Mouse (Mus musculus) lung, adult 2 months (tissue): Measurements from ENCODE around the gene Mrtfb. TPM values are rescaled to one million over a fixed set of nuclear protein-coding genes. Genes with fewer than 3 reads are reported as not detected.

Source experiments
- DNase-seq: peaks from one replicate; pipeline ENCODE4 v3.0.0; 2022
- H3K4me1 ChIP-seq: fragments of 200-500 bp; 2 replicates; pipeline ENCODE4 v1.6.1; 2011; ENCODE audit warnings: low read length; ENCODE audit not compliant: control insufficient read depth, insufficient read depth
- H3K4me3 ChIP-seq: fragments of 200-500 bp; replicated peaks from 2 replicates; pipeline ENCODE3; 2011; ENCODE audit warnings: low read depth, mild to moderate bottlenecking, control low read depth, low read length; ENCODE audit errors: extremely low read depth
- CTCF ChIP-seq: fragments of 200-500 bp; IDR thresholded peaks from 2 replicates; pipeline ENCODE4 v1.5.1; 2011; ENCODE audit warnings: mild to moderate bottlenecking, low read length, control low read depth; ENCODE audit not compliant: insufficient read depth
- POLR2A ChIP-seq: fragments of 200-500 bp; IDR thresholded peaks from 2 replicates; pipeline ENCODE4 v1.6.1; 2011; ENCODE audit warnings: low read depth, mild to moderate bottlenecking, control low read depth, low read length, borderline replicate concordance; ENCODE audit errors: extremely low read depth
- WGBS: fragments of 180-500 bp; shearing (Covaris S2); methylation state at CpG from one replicate; pipeline ENCODE4 v1.1.7; 2018; 5-methylcytosine and 5-hydroxymethylcytosine counted together
- polyA plus RNA-seq: library from polyadenylated mRNA; depleted of rRNA; stranded (reverse); fragments of >200 nt; gene quantifications from 2 replicates; pipeline ENCODE4 v1.2.3, GENCODE M21; 2012

Mrtfb gene
- polyA plus RNA-seq, 1 experiment, result 15.8 TPM

DNA sequence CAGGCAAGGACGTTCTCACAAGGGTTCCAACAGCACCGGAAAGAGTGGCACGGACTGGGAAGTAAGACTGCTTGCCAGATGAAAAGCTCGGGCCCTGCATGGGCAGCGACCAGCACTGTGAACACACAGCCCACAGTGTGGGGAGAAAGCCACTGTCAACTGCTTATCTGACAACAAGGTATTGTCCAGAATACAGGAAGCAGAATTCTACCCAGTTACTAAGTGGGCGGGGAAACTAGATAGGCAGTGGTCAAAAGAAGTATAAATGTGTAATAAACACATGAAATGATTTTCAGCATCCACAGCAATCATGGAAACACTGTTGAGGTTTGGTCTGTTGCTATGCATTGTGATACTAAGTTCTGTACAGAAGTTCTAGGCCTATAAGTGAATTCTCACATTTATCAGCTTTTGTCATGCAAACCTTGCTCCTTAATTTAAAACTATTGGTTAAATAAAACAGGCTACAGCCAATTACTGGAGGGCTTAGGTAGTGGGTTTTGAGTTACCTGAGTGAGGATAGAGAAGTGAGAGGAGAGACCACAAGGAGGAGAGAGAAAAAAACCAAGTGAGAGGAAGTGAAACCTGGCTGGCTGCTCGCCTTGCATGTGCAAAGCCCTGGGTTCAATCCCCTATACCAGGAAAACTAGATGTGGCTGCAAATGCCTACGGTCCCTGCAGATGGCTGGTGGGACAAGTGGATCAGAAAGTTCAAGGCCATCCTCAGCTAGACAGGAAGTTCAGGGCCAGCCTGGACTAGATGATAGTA lies 167.5 kb downstream of the Mrtfb start:
- DNase-seq, result no peak
- peaks cover 3% of the 10 kb centered on the region; the same call in 1 of the 2 replicates for H3K4me1 ChIP-seq
- TF ChIP-seq POLR2A (no peak), CTCF (no peak)
- 79% methylated on average over 8 of the region's 8 CpGs for WGBS
- no peak overlapping the region for H3K4me3 ChIP-seq

- no peak overlapping the region for H3K4me3 ChIP-seq
- WGBS, result 76% methylated on average over 6 of the region's 6 CpGs
- peaks cover 3% of the 10 kb centered on the region; the same call in 1 of the 2 replicates for H3K4me1 ChIP-seq
- TF ChIP-seq POLR2A (no peak), CTCF (no peak)
- DNase-seq, result no peak
Observed at GRCm38 (mm10) chr16:13425804-13426203, 169.5 kb downstream of the Mrtfb start.

- no peak overlapping the region for H3K4me3 ChIP-seq
- WGBS, result 67% methylated on average over 10 of the region's 10 CpGs
- no peak for DNase-seq
- TF ChIP-seq POLR2A, result no peak
- no peak for TF ChIP-seq CTCF
- peaks cover 3% of the 10 kb centered on the region; the same call in 1 of the 2 replicates for H3K4me1 ChIP-seq
Observed at GRCm38 (mm10) chr16:13426831-13427589, 170.7 kb downstream of the Mrtfb start.

- Histone ChIP-seq H3K4me1 (peaks cover 3% of the 10 kb centered on the region; the same call in 1 of the 2 replicates), H3K4me3 (no peak overlapping the region)
- WGBS, result 71% methylated on average over 5 of the region's 5 CpGs
- no peak for DNase-seq
- TF ChIP-seq POLR2A (no peak), CTCF (no peak)
Observed at GRCm38 (mm10) chr16:13428077-13428476, 171.8 kb downstream of the Mrtfb start.

GRCm38 (mm10) chr16:13428806-13429205 lies 172.5 kb downstream of the Mrtfb start:
- H3K4me3 ChIP-seq, result no peak overlapping the region
- whole genome bisulfite sequencing, result 94% methylated on average over 1 of the region's 1 CpGs
- no peak for DNase-seq
- TF ChIP-seq CTCF, result no peak
- TF ChIP-seq POLR2A, result no peak
- H3K4me1 ChIP-seq, result peaks cover 3% of the 10 kb centered on the region; the same call in 1 of the 2 replicates

GRCm38 (mm10) chr16:13429921-13430606 lies 173.8 kb downstream of the Mrtfb start:
- TF ChIP-seq POLR2A, result no peak
- no peak for TF ChIP-seq CTCF
- WGBS, result 67% methylated on average over 7 of the region's 7 CpGs
- Histone ChIP-seq H3K4me3 (no peak overlapping the region), H3K4me1 (peaks cover 3% of the 10 kb centered on the region; the same call in 1 of the 2 replicates)
- no peak for DNase-seq

DNA sequence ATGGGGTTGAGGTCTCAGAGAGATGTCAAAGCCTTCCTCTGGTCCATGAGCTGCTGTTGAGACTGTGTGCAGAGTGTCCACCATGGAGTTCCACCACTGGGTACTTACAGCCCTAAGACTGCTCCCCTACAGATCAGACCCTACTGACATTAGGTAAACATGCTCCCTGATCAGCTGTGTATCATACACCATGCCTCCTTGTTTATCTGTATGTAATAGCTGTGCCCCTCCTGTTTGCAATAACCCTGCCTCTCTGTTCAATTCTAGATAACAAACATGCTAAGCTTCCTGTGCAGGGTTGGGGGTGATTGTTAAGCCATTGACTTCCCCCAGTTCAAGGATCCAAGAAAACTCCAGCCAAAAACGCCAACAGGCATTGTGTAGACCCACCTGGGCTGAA lies 174.7 kb downstream of the Mrtfb start:
- H3K4me3 ChIP-seq, result no peak overlapping the region
- TF ChIP-seq CTCF, result no peak
- TF ChIP-seq POLR2A, result no peak
- no peak for DNase-seq
- 56% methylated on average over 1 of the region's 1 CpGs for WGBS
- peaks cover 3% of the 10 kb centered on the region; the same call in 1 of the 2 replicates for H3K4me1 ChIP-seq

- 90% methylated on average over 2 of the region's 2 CpGs for WGBS
- no peak for DNase-seq
- no peaks in the 10 kb centered on the region; the same call in 1 of the 2 replicates for H3K4me1 ChIP-seq
- TF ChIP-seq POLR2A, result no peak
- TF ChIP-seq CTCF, result no peak
- no peak overlapping the region for H3K4me3 ChIP-seq
Observed at GRCm38 (mm10) chr16:13435627-13436026, 179.3 kb downstream of the Mrtfb start.
